Mouse (Mus musculus) midbrain, postnatal 0 days (tissue): ENCODE measurements at regions not wholly inside any gene's neighbourhood (a gene's known extent, or its start where the extent isn't known, plus 50 kb on each side); places are given as distances from the start of the nearest gene placed in this dataset.

Source experiments
- ATAC-seq: fragments of 200-750 bp; cut with Nextera tagmentation; 2 replicates; pipeline ENCODE4 v1.8.0; 2017; ENCODE audit warnings: moderate number of reproducible peaks, mild to moderate bottlenecking, moderate TSS enrichment, moderate library complexity; ENCODE audit not compliant: low FRiP score
- DNase-seq: peaks from one replicate; pipeline ENCODE4 v3.0.0-alpha.2; 2015; ENCODE audit warnings: low spot score
- H3K27ac ChIP-seq: fragments of 300-500 bp; sonication (generic); 2 replicates; pipeline ENCODE4 v1.5.1; 2014; ENCODE audit warnings: low read depth, mild to moderate bottlenecking, low read length, mixed read lengths
- H3K27me3 ChIP-seq: fragments of 300-500 bp; sonication (generic); 2 replicates; pipeline ENCODE4 v1.6.1; 2014; ENCODE audit warnings: low read length, control low read depth, mixed read lengths; ENCODE audit not compliant: insufficient read depth
- H3K36me3 ChIP-seq: fragments of 300-500 bp; sonication (generic); 2 replicates; pipeline ENCODE4 v1.6.1; 2014; ENCODE audit warnings: low read length, control low read depth, mixed read lengths; ENCODE audit not compliant: insufficient read depth
- H3K4me1 ChIP-seq: fragments of 300-500 bp; sonication (generic); 2 replicates; pipeline ENCODE4 v1.6.1; 2014; ENCODE audit warnings: mild to moderate bottlenecking, control low read depth, antibody characterized with exemption, low read length, mixed read lengths; ENCODE audit not compliant: insufficient read depth
- H3K4me2 ChIP-seq: fragments of 300-500 bp; sonication (generic); 2 replicates; pipeline ENCODE4 v1.6.1; 2014; ENCODE audit warnings: low read depth, mild to moderate bottlenecking, low read length, mixed read lengths; ENCODE audit not compliant: poor library complexity, severe bottlenecking
- H3K4me3 ChIP-seq: fragments of 300-500 bp; sonication (generic); 2 replicates; pipeline ENCODE4 v1.5.1; 2014; ENCODE audit warnings: low read depth, mild to moderate bottlenecking, low read length, moderate library complexity
- H3K9ac ChIP-seq: fragments of 300-500 bp; sonication (generic); replicated peaks from 2 replicates; pipeline ENCODE4 v1.6.1; 2014; ENCODE audit warnings: mild to moderate bottlenecking, low read length, moderate library complexity, mixed read lengths; ENCODE audit not compliant: poor library complexity, severe bottlenecking
- H3K9me3 ChIP-seq: fragments of 300-500 bp; sonication (generic); 2 replicates; pipeline ENCODE4 v1.6.1; 2016; ENCODE audit warnings: low read length, control low read depth
- CTCF ChIP-seq: IDR thresholded peaks from 2 replicates; pipeline ENCODE4 v1.5.1; 2016; ENCODE audit warnings: antibody characterized with exemption, mild to moderate bottlenecking
- WGBS: fragments of 180-500 bp; shearing (Covaris S2); extraction: QIAGEN DNeasy Blood & Tissue Kit; methylation state at CpG from one replicate; pipeline ENCODE4 v1.1.7; 2014; 5-methylcytosine and 5-hydroxymethylcytosine counted together

DNA sequence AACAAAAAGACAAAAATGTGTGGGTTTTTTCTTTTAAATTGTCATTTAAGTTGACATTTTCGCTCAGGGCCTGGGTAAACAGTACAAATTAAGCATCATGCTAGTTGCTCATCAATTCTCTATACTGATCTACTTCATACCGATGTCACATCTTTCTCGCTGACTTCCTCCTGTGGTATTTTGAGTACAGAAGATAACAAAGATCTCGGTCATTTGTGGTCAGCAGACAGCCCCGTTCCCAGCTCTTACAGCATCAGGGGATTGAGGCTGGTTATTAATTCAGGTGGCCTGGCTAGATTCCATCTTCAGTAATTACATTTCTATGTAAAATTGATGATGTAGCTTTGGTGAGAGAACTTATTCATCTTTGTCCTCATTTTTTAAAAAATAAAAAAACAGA, 483.6 kb upstream of the Gm11114 start:
- H3K9ac ChIP-seq: no peak overlapping the region
- no peak for ATAC-seq
- no peaks in the 10 kb centered on the region for H3K36me3 ChIP-seq
- no peak overlapping the region for H3K4me2 ChIP-seq
- TF ChIP-seq CTCF: no peak
- no peak overlapping the region for H3K27ac ChIP-seq
- H3K4me3 ChIP-seq: no peak overlapping the region
- no peaks in the 10 kb centered on the region for H3K27me3 ChIP-seq
- no peak for DNase-seq
- no peaks in the 10 kb centered on the region for H3K9me3 ChIP-seq
- H3K4me1 ChIP-seq: no peaks in the 10 kb centered on the region
- 77% methylated on average over 5 of the region's 5 CpGs for WGBS

DNA sequence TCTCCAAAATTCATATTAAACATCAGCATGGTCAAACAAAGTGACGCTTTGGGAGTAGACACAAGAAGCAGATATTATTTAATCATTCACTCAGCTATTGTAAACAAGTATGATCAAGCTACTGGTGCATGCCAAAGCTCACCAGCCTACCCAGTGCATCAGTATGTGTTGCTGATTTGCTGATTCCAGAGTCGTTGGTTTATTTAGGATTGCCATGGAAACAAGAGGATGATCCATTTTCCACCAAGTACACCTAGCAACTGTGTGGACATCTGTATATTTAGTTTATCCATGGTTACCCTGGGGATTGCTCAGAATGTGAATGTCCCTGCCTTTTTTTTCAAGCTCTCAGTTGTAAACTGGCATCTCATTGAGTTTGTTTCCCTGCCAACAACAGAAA, 481.9 kb upstream of the Gm11114 start:
- WGBS: 43% methylated on average over 2 of the region's 2 CpGs
- ATAC-seq (0 out of 2 replicates have a peak, but pooled peaks have one; percentile 16), DNase-seq (peak; percentile 33)
- Histone ChIP-seq H3K36me3 (no peaks in the 10 kb centered on the region), H3K27me3 (no peaks in the 10 kb centered on the region), H3K9ac (no peak overlapping the region), H3K4me1 (no peaks in the 10 kb centered on the region), H3K27ac (no peak overlapping the region), H3K9me3 (no peaks in the 10 kb centered on the region), H3K4me3 (no peak overlapping the region), H3K4me2 (no peak overlapping the region)
- no peak for TF ChIP-seq CTCF

DNA sequence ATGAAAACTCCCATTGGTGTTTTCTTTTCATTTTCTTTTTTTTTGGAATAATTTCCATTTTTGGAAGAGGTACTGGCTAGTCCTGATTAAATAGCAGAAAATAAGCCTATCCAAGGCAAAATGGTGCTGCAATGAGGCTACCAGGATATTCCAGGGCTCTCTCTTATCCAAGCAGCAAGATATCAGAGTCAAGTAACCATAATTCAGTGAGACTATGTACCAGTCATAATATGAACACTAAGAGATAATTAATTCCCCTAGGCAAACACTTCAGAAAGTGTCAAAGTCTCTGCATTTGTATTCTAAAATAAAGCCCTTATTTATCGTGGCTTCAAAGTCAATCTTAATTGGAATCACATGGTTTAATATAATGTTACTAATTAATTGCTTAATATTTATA, 475.1 kb upstream of the Gm11114 start:
- no peaks in the 10 kb centered on the region for H3K36me3 ChIP-seq
- 50% methylated on average over 1 of the region's 1 CpGs for WGBS
- H3K4me3 ChIP-seq: no peak overlapping the region
- no peaks in the 10 kb centered on the region for H3K9me3 ChIP-seq
- TF ChIP-seq CTCF: no peak
- H3K9ac ChIP-seq: no peak overlapping the region
- DNase-seq: no peak
- ATAC-seq: no peak
- H3K4me2 ChIP-seq: no peak overlapping the region
- H3K27ac ChIP-seq: no peak overlapping the region
- H3K4me1 ChIP-seq: no peaks in the 10 kb centered on the region
- no peaks in the 10 kb centered on the region for H3K27me3 ChIP-seq

DNA sequence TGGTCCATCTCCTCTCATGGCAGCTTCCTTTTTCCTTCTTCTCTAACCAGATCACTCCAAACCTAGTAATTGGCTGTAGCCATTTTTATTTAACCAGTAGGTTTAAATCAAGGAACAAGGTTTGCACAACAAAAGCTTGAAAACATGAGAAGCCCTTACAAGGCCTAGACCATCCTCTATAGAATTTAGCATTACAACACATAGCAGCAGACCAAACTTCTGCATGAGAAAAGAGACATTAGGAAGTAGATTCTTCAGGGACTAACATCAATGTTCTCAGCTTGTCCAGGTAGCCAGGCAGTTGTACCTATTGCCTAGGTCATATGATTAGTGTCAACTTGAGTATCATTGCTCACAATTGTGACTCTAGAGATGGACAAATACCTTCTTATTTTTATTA, 468.6 kb upstream of the Gm11114 start:
- ATAC-seq (no peak), DNase-seq (no peak)
- no peaks in the 10 kb centered on the region for H3K36me3 ChIP-seq
- no peak overlapping the region for H3K9ac ChIP-seq
- H3K27me3 ChIP-seq: no peaks in the 10 kb centered on the region
- H3K9me3 ChIP-seq: no peaks in the 10 kb centered on the region
- TF ChIP-seq CTCF: no peak
- no peak overlapping the region for H3K4me2 ChIP-seq
- no peak overlapping the region for H3K27ac ChIP-seq
- H3K4me1 ChIP-seq: no peaks in the 10 kb centered on the region
- H3K4me3 ChIP-seq: no peak overlapping the region

DNA sequence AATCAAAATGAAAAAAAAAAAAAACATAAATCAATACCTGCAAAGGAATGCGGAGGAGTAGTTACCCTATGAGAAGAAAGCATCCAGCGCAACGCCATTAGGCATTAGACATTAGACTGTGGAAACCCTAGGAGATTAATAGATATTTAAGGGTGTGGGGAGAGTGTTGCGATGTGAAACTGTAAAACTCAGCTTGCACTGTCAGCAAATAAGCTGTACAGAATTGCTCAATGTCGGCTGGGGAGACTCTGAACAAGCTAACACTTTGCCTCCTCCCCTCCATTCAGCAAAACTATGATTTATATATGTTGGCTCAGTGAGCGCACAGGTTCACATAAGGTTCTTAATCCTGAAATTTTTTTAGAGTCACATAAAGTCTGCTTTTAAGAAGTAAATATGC, 451.0 kb upstream of the Gm11114 start:
- peak; percentile 13 for DNase-seq
- Histone ChIP-seq H3K4me1 (no peaks in the 10 kb centered on the region), H3K9me3 (no peaks in the 10 kb centered on the region), H3K4me2 (no peak overlapping the region), H3K9ac (no peak overlapping the region), H3K27ac (no peak overlapping the region), H3K36me3 (no peaks in the 10 kb centered on the region), H3K27me3 (no peaks in the 10 kb centered on the region), H3K4me3 (no peak overlapping the region)
- TF ChIP-seq CTCF: no peak
- ATAC-seq: no peak
- WGBS: 80% methylated on average over 6 of the region's 6 CpGs

DNA sequence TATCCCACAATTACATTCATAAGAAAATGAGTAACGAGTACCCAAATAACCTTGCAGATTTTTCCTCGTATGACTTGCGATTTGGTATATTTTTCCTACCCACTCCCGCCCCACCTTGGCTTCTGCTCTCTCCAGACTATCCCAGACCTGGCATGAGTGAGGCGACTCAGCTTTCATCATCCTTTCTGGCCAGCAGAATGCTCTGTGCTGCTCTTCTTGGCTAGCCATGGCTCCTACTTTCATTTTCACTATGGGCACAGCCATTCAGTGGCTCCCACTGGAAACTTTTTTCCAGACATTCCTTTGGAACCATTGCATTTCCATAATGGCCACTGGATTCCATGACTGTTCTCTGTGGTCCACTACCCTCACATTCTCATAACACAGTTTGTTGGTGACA, 449.1 kb upstream of the Gm11114 start:
- Histone ChIP-seq H3K27me3 (no peaks in the 10 kb centered on the region), H3K27ac (no peak overlapping the region), H3K4me3 (no peak overlapping the region), H3K9me3 (no peaks in the 10 kb centered on the region), H3K9ac (no peak overlapping the region), H3K36me3 (no peaks in the 10 kb centered on the region), H3K4me1 (no peaks in the 10 kb centered on the region), H3K4me2 (no peak overlapping the region)
- ATAC-seq (no peak), DNase-seq (no peak)
- WGBS: 93% methylated on average over 5 of the region's 5 CpGs
- no peak for TF ChIP-seq CTCF

DNA sequence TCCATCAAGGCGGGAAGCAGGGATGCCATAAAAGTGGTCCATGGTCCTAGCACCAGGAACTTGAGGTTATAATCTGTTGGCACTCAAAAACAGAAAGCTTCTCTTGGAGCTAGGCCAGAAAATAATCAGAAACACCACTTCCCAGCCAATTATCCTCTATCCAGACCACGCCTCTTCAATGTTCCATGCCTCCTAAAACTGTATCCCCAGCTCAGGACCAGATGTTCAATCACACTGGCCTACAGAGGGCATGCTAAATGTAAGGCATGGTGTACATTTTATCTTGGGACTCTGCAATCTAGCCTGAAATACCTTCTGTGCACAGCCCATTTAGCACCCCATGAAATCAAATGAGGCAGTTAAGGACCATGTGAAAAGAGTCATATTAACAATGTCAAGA, 418.4 kb upstream of the Gm11114 start:
- Histone ChIP-seq H3K27ac (no peak overlapping the region), H3K27me3 (no peaks in the 10 kb centered on the region), H3K36me3 (no peaks in the 10 kb centered on the region), H3K9me3 (no peaks in the 10 kb centered on the region), H3K4me2 (no peak overlapping the region), H3K4me1 (no peaks in the 10 kb centered on the region), H3K4me3 (no peak overlapping the region), H3K9ac (no peak overlapping the region)
- no peak for TF ChIP-seq CTCF
- WGBS: 86% methylated on average over 2 of the region's 2 CpGs
- ATAC-seq (no peak), DNase-seq (no peak)
